Mouse (Mus musculus): ENCODE measurements around the gene H2al3. TPM values are rescaled to one million over a fixed set of nuclear protein-coding genes. Genes with fewer than 3 reads are reported as not detected.

Gene H2al3
- polyA plus RNA-seq (2016; fragmentation: Nextera tagmentation; extraction: Ambion mirVana): not detected in 2 replicates

DNA sequence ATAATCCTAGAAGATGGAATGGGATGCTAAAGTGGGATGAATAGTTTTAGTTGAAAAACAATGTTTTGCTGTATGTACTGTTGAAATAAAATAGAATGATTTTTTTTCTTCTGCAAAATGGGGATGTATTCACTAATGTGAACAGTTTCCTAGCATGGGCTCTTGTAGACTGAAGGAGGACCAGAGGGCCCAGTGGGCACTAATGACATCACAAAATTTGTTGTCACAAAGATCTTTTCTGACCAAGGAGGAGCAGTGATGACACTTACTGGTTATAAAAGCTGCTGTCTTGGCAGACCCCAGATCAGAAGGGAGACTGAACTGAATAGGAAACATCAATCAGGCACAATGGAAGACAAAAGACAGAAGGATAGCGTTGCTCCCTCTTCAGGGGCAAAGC lies at the start of gene H2al3:
Gene H2al3 (plus strand): TSS at position 301 of the 400 bp plus-strand sequence.
- Histone ChIP-seq H3K9me3 (replicated peaks) (no peaks in the 10 kb centered on the region), H3K4me1 (replicated peaks) (no peaks in the 10 kb centered on the region), H3K27ac (ENCODE audit: poor library complexity, severe bottlenecking) (no peak within 1 kb of the TSS), H3K27me3 (replicated peaks) (no peaks in the 10 kb centered on the region), H3K9ac (no peak within 1 kb of the TSS), H3K4me3 (no peak within 1 kb of the TSS), H3K4me2 (no peak within 1 kb of the TSS), H3K36me3 (no peaks in the 10 kb centered on the region)
- no peak for ATAC-seq (ENCODE audit: insufficient number of reproducible peaks, low FRiP score)
- 53% methylated on average over 1 of the region's 1 CpGs for WGBS

- no peak for ATAC-seq (ENCODE audit: insufficient number of reproducible peaks, low FRiP score)
- H3K9ac ChIP-seq: no peak overlapping the region
- H3K27ac ChIP-seq (ENCODE audit: poor library complexity, severe bottlenecking): no peak overlapping the region
- no peak overlapping the region for H3K4me3 ChIP-seq
- no peaks in the 10 kb centered on the region for H3K27me3 ChIP-seq (replicated peaks)
- H3K4me2 ChIP-seq: no peak overlapping the region
- H3K9me3 ChIP-seq (replicated peaks): no peaks in the 10 kb centered on the region
- no peaks in the 10 kb centered on the region for H3K36me3 ChIP-seq
- WGBS: 64% methylated on average over 1 of the region's 1 CpGs
- H3K4me1 ChIP-seq (replicated peaks): no peaks in the 10 kb centered on the region
Observed at GRCm38 (mm10) chrX:9810101-9810500, 39.4 kb upstream of the H2al3 start.

GRCm38 (mm10) chrX:9812469-9812868 lies 37.0 kb upstream of the H2al3 start:
- Histone ChIP-seq H3K36me3 (no peaks in the 10 kb centered on the region), H3K4me2 (no peak overlapping the region), H3K4me3 (no peak overlapping the region), H3K27ac (ENCODE audit: poor library complexity, severe bottlenecking) (no peak overlapping the region), H3K9me3 (replicated peaks) (no peaks in the 10 kb centered on the region), H3K4me1 (replicated peaks) (no peaks in the 10 kb centered on the region), H3K9ac (no peak overlapping the region), H3K27me3 (replicated peaks) (no peaks in the 10 kb centered on the region)
- no peak for ATAC-seq (ENCODE audit: insufficient number of reproducible peaks, low FRiP score)

DNA sequence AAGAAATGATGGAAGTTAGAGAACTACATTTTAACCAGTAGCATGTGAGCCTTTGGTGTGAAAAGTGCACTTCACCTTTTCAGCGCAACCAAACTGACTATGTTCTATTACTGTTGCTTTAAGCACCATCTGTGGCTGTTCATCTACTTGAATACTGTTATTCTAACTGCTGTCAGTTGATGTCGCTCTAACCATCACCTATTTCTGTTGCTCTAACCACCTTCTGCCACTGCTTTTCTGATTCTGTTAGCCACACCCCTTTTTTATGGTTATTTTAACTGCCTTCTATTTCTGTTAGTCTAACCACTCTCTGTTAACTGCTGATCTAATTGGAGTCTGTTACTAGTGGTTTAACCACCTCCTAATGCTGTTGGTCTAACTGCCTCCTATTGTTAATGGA lies 14.7 kb upstream of the H2al3 start:
- H3K27ac ChIP-seq (ENCODE audit: poor library complexity, severe bottlenecking): no peak overlapping the region
- no peak for ATAC-seq (ENCODE audit: insufficient number of reproducible peaks, low FRiP score)
- H3K9ac ChIP-seq: no peak overlapping the region
- no peak overlapping the region for H3K4me2 ChIP-seq
- H3K4me3 ChIP-seq: no peak overlapping the region
- WGBS: 61% methylated on average over 2 of the region's 2 CpGs
- H3K36me3 ChIP-seq: no peaks in the 10 kb centered on the region
- no peaks in the 10 kb centered on the region for H3K9me3 ChIP-seq (replicated peaks)
- H3K4me1 ChIP-seq (replicated peaks): no peaks in the 10 kb centered on the region
- no peaks in the 10 kb centered on the region for H3K27me3 ChIP-seq (replicated peaks)

DNA sequence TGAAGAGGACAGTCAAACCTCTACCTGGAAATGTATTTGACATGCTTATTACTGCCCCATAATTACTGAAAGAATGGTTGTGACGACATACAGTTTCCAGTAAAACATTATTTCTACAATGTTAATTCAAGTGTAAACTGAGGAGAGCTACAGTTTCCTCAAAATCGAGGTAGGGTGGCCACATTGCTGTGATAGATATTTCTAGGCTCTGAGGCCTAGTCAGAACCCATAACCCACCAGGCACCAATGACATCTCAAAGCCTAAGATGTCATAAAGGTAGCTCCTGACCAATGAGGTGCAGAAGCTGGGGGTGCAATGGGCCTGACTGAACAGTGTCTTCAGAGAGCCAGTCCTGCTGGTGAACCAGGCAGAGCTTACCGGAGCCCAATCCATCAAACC lies 2.9 kb upstream of the H2al3 start, which contains the start of gene Hypm:
Gene Hypm (plus strand): TSS at position 301 of the 400 bp plus-strand sequence.
- Histone ChIP-seq H3K9ac (no peak within 1 kb of the TSS), H3K9me3 (replicated peaks) (no peaks in the 10 kb centered on the region), H3K27ac (ENCODE audit: poor library complexity, severe bottlenecking) (no peak within 1 kb of the TSS), H3K4me3 (no peak within 1 kb of the TSS), H3K4me2 (no peak within 1 kb of the TSS), H3K27me3 (replicated peaks) (no peaks in the 10 kb centered on the region), H3K4me1 (replicated peaks) (no peaks in the 10 kb centered on the region), H3K36me3 (no peaks in the 10 kb centered on the region)
- ATAC-seq (ENCODE audit: insufficient number of reproducible peaks, low FRiP score): no peak
- 81% methylated on average over 3 of the region's 3 CpGs for WGBS

DNA sequence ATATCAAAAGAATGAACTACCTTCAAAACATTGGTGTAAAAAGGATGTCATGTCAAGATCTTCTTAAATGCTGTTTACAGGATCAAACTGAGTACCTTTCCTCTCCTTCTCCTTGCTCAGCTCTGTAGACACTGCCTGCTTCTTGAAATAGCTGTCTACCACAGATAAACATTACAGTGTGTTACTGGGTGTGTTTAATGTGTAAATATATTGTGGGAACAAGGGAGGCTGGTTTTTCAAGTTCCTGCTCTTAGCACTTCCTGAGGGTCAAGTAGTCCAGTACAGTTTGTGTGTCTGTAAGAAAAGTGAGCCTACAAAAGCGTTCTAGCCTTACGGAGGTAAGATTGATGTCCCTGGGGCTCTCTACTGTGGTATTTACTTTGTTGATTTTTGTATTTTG lies 12.4 kb downstream of the H2al3 start:
- no peak overlapping the region for H3K27ac ChIP-seq (ENCODE audit: poor library complexity, severe bottlenecking)
- H3K4me3 ChIP-seq: no peak overlapping the region
- H3K4me1 ChIP-seq (replicated peaks): no peaks in the 10 kb centered on the region
- no peaks in the 10 kb centered on the region for H3K9me3 ChIP-seq (replicated peaks)
- no peak for ATAC-seq (ENCODE audit: insufficient number of reproducible peaks, low FRiP score)
- no peaks in the 10 kb centered on the region for H3K36me3 ChIP-seq
- WGBS: 78% methylated on average over 2 of the region's 2 CpGs
- H3K4me2 ChIP-seq: no peak overlapping the region
- H3K9ac ChIP-seq: no peak overlapping the region
- H3K27me3 ChIP-seq (replicated peaks): no peaks in the 10 kb centered on the region

DNA sequence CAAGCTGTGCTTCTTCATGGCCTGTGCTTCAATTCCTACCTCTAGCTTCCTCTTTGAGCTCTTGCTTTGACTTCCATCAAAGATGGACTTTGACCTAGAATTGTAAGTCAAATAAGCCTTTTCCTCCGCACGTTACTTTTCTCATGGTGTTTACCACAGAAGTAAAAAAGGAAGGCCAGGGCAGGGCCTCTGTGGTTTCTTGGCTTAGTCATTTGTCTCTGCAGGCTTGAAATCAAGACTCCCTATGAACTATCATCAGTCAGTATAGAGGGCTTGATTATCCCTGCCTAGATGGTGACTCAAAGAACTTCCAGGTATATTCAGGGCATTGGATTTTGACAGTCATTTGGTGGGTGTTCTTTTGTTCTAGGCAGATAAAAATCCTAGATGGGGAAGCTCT lies 26.0 kb downstream of the H2al3 start:
- 83% methylated on average over 2 of the region's 2 CpGs for WGBS
- H3K4me3 ChIP-seq: no peak overlapping the region
- no peak overlapping the region for H3K4me2 ChIP-seq
- H3K9me3 ChIP-seq (replicated peaks): no peaks in the 10 kb centered on the region
- ATAC-seq (ENCODE audit: insufficient number of reproducible peaks, low FRiP score): no peak
- H3K4me1 ChIP-seq (replicated peaks): no peaks in the 10 kb centered on the region
- H3K36me3 ChIP-seq: no peaks in the 10 kb centered on the region
- no peaks in the 10 kb centered on the region for H3K27me3 ChIP-seq (replicated peaks)
- no peak overlapping the region for H3K27ac ChIP-seq (ENCODE audit: poor library complexity, severe bottlenecking)
- no peak overlapping the region for H3K9ac ChIP-seq

- no peak within 1 kb of the TSS for H3K4me3 ChIP-seq
- 58% methylated on average over 2 of the region's 2 CpGs for WGBS
Observed at GRCm38 (mm10) chrX:9885322-9885721, 35.8 kb downstream of the H2al3 start, which contains the start of gene Sytl5. Gene Sytl5, plus strand, starts transcription at chrX:9885622.

More at GRCm38 (mm10) chrX:9885322-9885721, 35.8 kb downstream of the H2al3 start, which contains the start of gene Sytl5:
- Histone ChIP-seq H3K4me1 (replicated peaks) (no peaks in the 10 kb centered on the region), H3K36me3 (no peaks in the 10 kb centered on the region), H3K4me2 (no peak within 1 kb of the TSS), H3K27ac (ENCODE audit: poor library complexity, severe bottlenecking) (no peak within 1 kb of the TSS), H3K9me3 (replicated peaks) (no peaks in the 10 kb centered on the region), H3K27me3 (replicated peaks) (no peaks in the 10 kb centered on the region), H3K9ac (no peak within 1 kb of the TSS)
- no peak for ATAC-seq (ENCODE audit: insufficient number of reproducible peaks, low FRiP score)

Other genes with a start within 250 kb of the H2al3 start
- 61.1 and 63.2 TPM in 2 replicates for gene Dynlt3, start 186.7 kb upstream of the H2al3 start, polyA plus RNA-seq (2016; fragmentation: Nextera tagmentation; extraction: Ambion mirVana)
- not detected in 2 replicates for gene Hypm, start 2.8 kb upstream of the H2al3 start, polyA plus RNA-seq (2016; fragmentation: Nextera tagmentation; extraction: Ambion mirVana)
- gene Sytl5, start 35.9 kb downstream of the H2al3 start, polyA plus RNA-seq (2016; fragmentation: Nextera tagmentation; extraction: Ambion mirVana): 0.33 and 0.47 TPM in 2 replicates